Mouse (Mus musculus) urinary bladder, postnatal 10 days (tissue): ENCODE data around the gene Zfp683.

ENCODE experiments used
- DNase-seq: peaks from one replicate; pipeline ENCODE4 v3.0.0; 2022; ENCODE audit warnings: low spot score

The Zfp683 gene

GRCm38 (mm10) chr4:134092382-134093288, 39.0 kb downstream of the Zfp683 start:
- DNase-seq, result no peak

- DNase-seq, result no peak
Measured at GRCm38 (mm10) chr4:134094004-134094564, 40.4 kb downstream of the Zfp683 start.

GRCm38 (mm10) chr4:134094923-134095547, 41.4 kb downstream of the Zfp683 start, which contains the start of gene Cd52:
Gene Cd52 (minus strand): TSS chr4:134095082.
- DNase-seq, result no peak

GRCm38 (mm10) chr4:134096120-134096519, 42.5 kb downstream of the Zfp683 start:
- DNase-seq, result no peak

GRCm38 (mm10) chr4:134097015-134097608, 43.5 kb downstream of the Zfp683 start:
- DNase-seq, result no peak

- no peak for DNase-seq
Measured at GRCm38 (mm10) chr4:134098628-134099027, 45.0 kb downstream of the Zfp683 start.

- DNase-seq, result no peak
Measured at GRCm38 (mm10) chr4:134100245-134100644, 46.6 kb downstream of the Zfp683 start.

- peak; percentile 45 for DNase-seq
Measured at GRCm38 (mm10) chr4:134101979-134102741, 48.5 kb downstream of the Zfp683 start, which contains the start of gene Ubxn11. Gene Ubxn11 (plus strand): TSS chr4:134102570.

- DNase-seq, result no peak
Measured at GRCm38 (mm10) chr4:134102742-134103119, 49.1 kb downstream of the Zfp683 start.

GRCm38 (mm10) chr4:134106105-134106504, 52.5 kb downstream of the Zfp683 start:
- DNase-seq, result no peak

GRCm38 (mm10) chr4:134107730-134108129, 54.1 kb downstream of the Zfp683 start:
- no peak for DNase-seq

- no peak for DNase-seq
Measured at GRCm38 (mm10) chr4:134108196-134108595, 54.6 kb downstream of the Zfp683 start.
